In genomic region chr1:64689561-64690212, GRCm38 (mm10) we compare ENCODE assay signal across 8 mouse cellular contexts. TPM values are rescaled to one million over a fixed set of nuclear protein-coding genes. Genes with fewer than 3 reads are reported as not detected.
DNase-seq lines count a peak whose midpoint lies in the region; ATAC-seq and TF ChIP-seq lines count a peak whose summit lies in the region.

No protein-coding gene starts in this region.

- no peaks in the 10 kb centered on the region for H3K27me3 ChIP-seq in lung, embryonic 15.5 days
- no peaks in the 10 kb centered on the region for H3K27me3 ChIP-seq in embryonic facial prominence, embryonic 10.5 days (replicated peaks; ENCODE audit: low read depth, poor library complexity, severe bottlenecking)
- no peaks in the 10 kb centered on the region for H3K27me3 ChIP-seq in hindbrain, postnatal 0 days (ENCODE audit: insufficient read depth, low read length)

- H3K9ac ChIP-seq in lung, embryonic 15.5 days = peak overlapping the region; percentile 61
- H3K9ac ChIP-seq in hindbrain, postnatal 0 days (replicated peaks; ENCODE audit: low read length) = peak overlapping the region; percentile 22; the same call in 1 of the 2 replicates

- intact Hi-C loops in gastrocnemius, postnatal 14 days (cut with DNase I; ENCODE audit: low total_unique reads) = loop anchor here (10.0 kb wide), 1 partner anchor 65 kb away; no protein-coding TSS in a partner anchor

- no peak for ATAC-seq in lung, embryonic 15.5 days (ENCODE audit: borderline replicate concordance, extremely low read depth, low FRiP score, low TSS enrichment)
- no peak for ATAC-seq in hindbrain, postnatal 0 days
- ATAC-seq in megakaryocyte-erythroid progenitor cell, adult 5-6 weeks (replicated peaks; ENCODE audit: low FRiP score, low TSS enrichment, poor library complexity, severe bottlenecking) = 0 out of 2 replicates have a peak, but pooled peaks have one; percentile 2

- peaks cover 20% of the 10 kb centered on the region for H3K4me1 ChIP-seq in lung, embryonic 15.5 days
- H3K4me1 ChIP-seq in embryonic facial prominence, embryonic 10.5 days = peaks cover 32% of the 10 kb centered on the region
- peaks cover 12% of the 10 kb centered on the region for H3K4me1 ChIP-seq in hindbrain, postnatal 0 days (ENCODE audit: insufficient read depth, low read length)

- H3K27ac ChIP-seq in lung, embryonic 15.5 days = no peak overlapping the region
- H3K27ac ChIP-seq in embryonic facial prominence, embryonic 10.5 days (replicated peaks) = peak overlapping the region; percentile 90
- H3K27ac ChIP-seq in hindbrain, postnatal 0 days = no peak overlapping the region

- 17% methylated on average over 9 of the region's 9 CpGs for WGBS in lung, embryonic 15.5 days
- WGBS in embryonic facial prominence, embryonic 10.5 days = 29% methylated on average over 9 of the region's 9 CpGs
- 29% methylated on average over 9 of the region's 9 CpGs for WGBS in hindbrain, postnatal 0 days

- H3K4me3 ChIP-seq in lung, embryonic 15.5 days = peak overlapping the region; percentile 97
- H3K4me3 ChIP-seq in embryonic facial prominence, embryonic 10.5 days = peak overlapping the region; percentile 86
- peak overlapping the region; percentile 95 for H3K4me3 ChIP-seq in hindbrain, postnatal 0 days (ENCODE audit: low read length)

- H3K9me3 ChIP-seq in lung, embryonic 15.5 days = no peaks in the 10 kb centered on the region
- H3K9me3 ChIP-seq in embryonic facial prominence, embryonic 10.5 days = no peaks in the 10 kb centered on the region
- no peaks in the 10 kb centered on the region for H3K9me3 ChIP-seq in hindbrain, postnatal 0 days (ENCODE audit: low read length)

- peak overlapping the region; percentile 78 for H3K4me2 ChIP-seq in lung, embryonic 15.5 days
- peak overlapping the region; percentile 88 for H3K4me2 ChIP-seq in hindbrain, postnatal 0 days (ENCODE audit: low read depth, low read length)

- no peak for TF ChIP-seq CTCF in hindbrain, postnatal 0 days (IDR thresholded peaks at IDR 0.05; ENCODE audit: low read depth)

- DNase-seq in lung, adult 18-20 months = no peak
- DNase-seq in embryonic facial prominence, embryonic 10.5 days (ENCODE audit: low spot score) = no peak
- no peak for DNase-seq in hindbrain, postnatal 0 days (ENCODE audit: low spot score)
- DNase-seq in gastrocnemius, postnatal 14 days = no peak
- no peak for DNase-seq in adrenal gland, postnatal 4 days (ENCODE audit: low spot score in 2 of 2)
- DNase-seq in urinary bladder, postnatal 10 days (ENCODE audit: low spot score) = no peak

- no peaks in the 10 kb centered on the region for H3K36me3 ChIP-seq in lung, embryonic 15.5 days
- H3K36me3 ChIP-seq in embryonic facial prominence, embryonic 10.5 days (replicated peaks) = 0 out of 2 replicates have a peak, but pooled peaks cover 4% of the 10 kb centered on the region
- H3K36me3 ChIP-seq in hindbrain, postnatal 0 days (ENCODE audit: insufficient read depth, low read length) = no peaks in the 10 kb centered on the region

RNA-seq across cellular contexts. Expression of gene Ccnyl1, which starts 0.6 kb away (rescaled TPM):
- polyA plus RNA-seq in lung, embryonic 15.5 days (2015; fragmentation: Nextera tagmentation; extraction: Ambion mirVana) = 3.8 TPM in 2 replicates
- polyA plus RNA-seq in embryonic facial prominence, embryonic 10.5 days (2016; fragmentation: Nextera tagmentation; extraction: Ambion mirVana) = 5.8 and 6.1 TPM in 2 replicates
- 17.5 and 19.7 TPM in 2 replicates for total RNA-seq in hindbrain, postnatal 0 days (2014; rRNA removed)
- 3.5 and 3.9 TPM in 2 replicates for polyA plus RNA-seq in hindbrain, postnatal 0 days (2015; fragmentation: Nextera tagmentation; extraction: Ambion mirVana)
- 1.8 and 2.6 TPM in 2 replicates for total RNA-seq in megakaryocyte-erythroid progenitor cell, adult 5-6 weeks (2014; fragmentation: Nextera tagmentation)
- 2.2 and 5.0 TPM in 2 replicates for total RNA-seq in megakaryocyte-erythroid progenitor cell, adult 5-6 weeks (2017)
- 10 to 100 TPM; 17.6 to 22.7 TPM for total RNA-seq in gastrocnemius, postnatal 14 days (2021)
- 10 to 100 TPM; 24.2 to 26.5 TPM for total RNA-seq in adrenal gland, postnatal 4 days (2021)

RNA-seq across cellular contexts. Expression of gene Fzd5, which starts 47.9 kb away (rescaled TPM):
- 3.0 and 3.1 TPM in 2 replicates for polyA plus RNA-seq in lung, embryonic 15.5 days (2015; fragmentation: Nextera tagmentation; extraction: Ambion mirVana)
- 1.8 and 2.0 TPM in 2 replicates for polyA plus RNA-seq in embryonic facial prominence, embryonic 10.5 days (2016; fragmentation: Nextera tagmentation; extraction: Ambion mirVana)
- total RNA-seq in hindbrain, postnatal 0 days (2014; rRNA removed) = 2.7 and 2.8 TPM in 2 replicates
- 0.28 and 0.38 TPM in 2 replicates for polyA plus RNA-seq in hindbrain, postnatal 0 days (2015; fragmentation: Nextera tagmentation; extraction: Ambion mirVana)
- total RNA-seq in megakaryocyte-erythroid progenitor cell, adult 5-6 weeks (2014; fragmentation: Nextera tagmentation) = 0.52 and 1.5 TPM in 2 replicates
- 2.0 and 2.6 TPM in 2 replicates for total RNA-seq in megakaryocyte-erythroid progenitor cell, adult 5-6 weeks (2017)
- total RNA-seq in gastrocnemius, postnatal 14 days (2021) = 1 to 10 TPM; 1.6 to 1.8 TPM
- total RNA-seq in adrenal gland, postnatal 4 days (2021) = 10 to 100 TPM; 29.5 to 29.7 TPM
